Mouse (Mus musculus): Measurements from ENCODE around the gene Smarca4. TPM values are rescaled to one million over a fixed set of nuclear protein-coding genes. Genes with fewer than 3 reads are reported as not detected.
A peak's percentile ranks its signal among the peaks of the same experiment; 100 is the strongest.

Gene Smarca4
- total RNA-seq (2014; rRNA removed; ENCODE audit: low replicate concordance) = 55.9 and 66.0 TPM in 2 replicates
- 22.2 and 22.9 TPM in 2 replicates for polyA plus RNA-seq (2015; fragmentation: Nextera tagmentation; extraction: Ambion mirVana)

- DNase-seq (ENCODE audit: low spot score) (peak; percentile 98), ATAC-seq (ENCODE audit: insufficient read depth, low read depth) (peak; percentile 97)
- Histone ChIP-seq H3K36me3 (replicated peaks; ENCODE audit: control insufficient read depth, insufficient read depth, low read length) (no peaks in the 10 kb centered on the region), H3K9me3 (replicated peaks; ENCODE audit: control insufficient read depth, low read length) (no peaks in the 10 kb centered on the region), H3K27ac (ENCODE audit: low read depth) (peak within 1 kb of the TSS; percentile 93), H3K27me3 (ENCODE audit: control insufficient read depth, insufficient read depth, low read length) (no peaks in the 10 kb centered on the region), H3K4me1 (ENCODE audit: control insufficient read depth, insufficient read depth) (peaks cover 14% of the 10 kb centered on the region), H3K9ac (replicated peaks; ENCODE audit: low read depth, low read length) (peak within 1 kb of the TSS; percentile 87), H3K4me3 (ENCODE audit: low read depth, low read length) (peak within 1 kb of the TSS; percentile 74), H3K4me2 (ENCODE audit: low read depth, low read length) (peak within 1 kb of the TSS; percentile 70)
- under 1% methylated on average over 43 of the region's 45 CpGs for WGBS
- TF ChIP-seq EP300 (IDR thresholded peaks at IDR 0.05; ENCODE audit: low read depth) = no peak
- no peak for TF ChIP-seq CTCF (IDR thresholded peaks at IDR 0.05; ENCODE audit: low read depth)
Measured at GRCm38 (mm10) chr9:21615617-21616231, at the start of gene Smarca4. TSS of gene Smarca4 (plus strand) at chr9:21616169.

GRCm38 (mm10) chr9:21566538-21566937 is 49.4 kb upstream of the Smarca4 start:
- H3K9me3 ChIP-seq (replicated peaks; ENCODE audit: control insufficient read depth, low read length) = no peaks in the 10 kb centered on the region
- 94% methylated on average over 1 of the region's 1 CpGs for WGBS
- no peaks in the 10 kb centered on the region for H3K27me3 ChIP-seq (ENCODE audit: control insufficient read depth, insufficient read depth, low read length)
- peaks cover 6% of the 10 kb centered on the region; the same call in 1 of the 2 replicates for H3K4me1 ChIP-seq (ENCODE audit: control insufficient read depth, insufficient read depth)
- ATAC-seq (ENCODE audit: insufficient read depth, low read depth) = no peak
- no peak overlapping the region for H3K9ac ChIP-seq (replicated peaks; ENCODE audit: low read depth, low read length)
- no peak overlapping the region for H3K27ac ChIP-seq (ENCODE audit: low read depth)
- H3K4me2 ChIP-seq (ENCODE audit: low read depth, low read length) = no peak overlapping the region
- no peak overlapping the region for H3K4me3 ChIP-seq (ENCODE audit: low read depth, low read length)
- H3K36me3 ChIP-seq (replicated peaks; ENCODE audit: control insufficient read depth, insufficient read depth, low read length) = peaks cover 26% of the 10 kb centered on the region
- TF ChIP-seq CTCF (IDR thresholded peaks at IDR 0.05; ENCODE audit: low read depth) (no peak), EP300 (IDR thresholded peaks at IDR 0.05; ENCODE audit: low read depth) (no peak)
- no peak for DNase-seq (ENCODE audit: low spot score)

GRCm38 (mm10) chr9:21567051-21567450 is 48.9 kb upstream of the Smarca4 start:
- TF ChIP-seq EP300 (IDR thresholded peaks at IDR 0.05; ENCODE audit: low read depth) (no peak), CTCF (IDR thresholded peaks at IDR 0.05; ENCODE audit: low read depth) (no peak)
- no peak overlapping the region for H3K4me3 ChIP-seq (ENCODE audit: low read depth, low read length)
- WGBS = 72% methylated on average over 2 of the region's 2 CpGs

GRCm38 (mm10) chr9:21568657-21569255 is 47.2 kb upstream of the Smarca4 start:
- H3K9ac ChIP-seq (replicated peaks; ENCODE audit: low read depth, low read length) = no peak overlapping the region
- TF ChIP-seq CTCF (IDR thresholded peaks at IDR 0.05; ENCODE audit: low read depth) (no peak), EP300 (IDR thresholded peaks at IDR 0.05; ENCODE audit: low read depth) (no peak)
- no peaks in the 10 kb centered on the region for H3K27me3 ChIP-seq (ENCODE audit: control insufficient read depth, insufficient read depth, low read length)
- no peak overlapping the region for H3K4me3 ChIP-seq (ENCODE audit: low read depth, low read length)
- H3K36me3 ChIP-seq (replicated peaks; ENCODE audit: control insufficient read depth, insufficient read depth, low read length) = peaks cover 42% of the 10 kb centered on the region
- H3K9me3 ChIP-seq (replicated peaks; ENCODE audit: control insufficient read depth, low read length) = no peaks in the 10 kb centered on the region
- 86% methylated on average over 8 of the region's 8 CpGs for WGBS
- DNase-seq (ENCODE audit: low spot score) (no peak), ATAC-seq (ENCODE audit: insufficient read depth, low read depth) (no peak)
- H3K4me1 ChIP-seq (ENCODE audit: control insufficient read depth, insufficient read depth) = peaks cover 6% of the 10 kb centered on the region; the same call in 1 of the 2 replicates
- no peak overlapping the region for H3K27ac ChIP-seq (ENCODE audit: low read depth)
- no peak overlapping the region for H3K4me2 ChIP-seq (ENCODE audit: low read depth, low read length)

More at GRCm38 (mm10) chr9:21567051-21567450, 48.9 kb upstream of the Smarca4 start:
- peaks cover 29% of the 10 kb centered on the region for H3K36me3 ChIP-seq (replicated peaks; ENCODE audit: control insufficient read depth, insufficient read depth, low read length)
- peaks cover 6% of the 10 kb centered on the region; the same call in 1 of the 2 replicates for H3K4me1 ChIP-seq (ENCODE audit: control insufficient read depth, insufficient read depth)
- no peak overlapping the region for H3K27ac ChIP-seq (ENCODE audit: low read depth)
- DNase-seq (ENCODE audit: low spot score) = no peak
- no peak overlapping the region for H3K4me2 ChIP-seq (ENCODE audit: low read depth, low read length)
- ATAC-seq (ENCODE audit: insufficient read depth, low read depth) = no peak
- H3K27me3 ChIP-seq (ENCODE audit: control insufficient read depth, insufficient read depth, low read length) = no peaks in the 10 kb centered on the region
- H3K9me3 ChIP-seq (replicated peaks; ENCODE audit: control insufficient read depth, low read length) = no peaks in the 10 kb centered on the region
- H3K9ac ChIP-seq (replicated peaks; ENCODE audit: low read depth, low read length) = no peak overlapping the region

GRCm38 (mm10) chr9:21574012-21574801 is 41.8 kb upstream of the Smarca4 start:
- Histone ChIP-seq H3K9ac (replicated peaks; ENCODE audit: low read depth, low read length) (no peak overlapping the region), H3K4me2 (ENCODE audit: low read depth, low read length) (no peak overlapping the region), H3K27me3 (ENCODE audit: control insufficient read depth, insufficient read depth, low read length) (no peaks in the 10 kb centered on the region), H3K4me1 (ENCODE audit: control insufficient read depth, insufficient read depth) (no peaks in the 10 kb centered on the region), H3K9me3 (replicated peaks; ENCODE audit: control insufficient read depth, low read length) (no peaks in the 10 kb centered on the region), H3K27ac (ENCODE audit: low read depth) (no peak overlapping the region), H3K4me3 (ENCODE audit: low read depth, low read length) (no peak overlapping the region), H3K36me3 (replicated peaks; ENCODE audit: control insufficient read depth, insufficient read depth, low read length) (peaks cover 91% of the 10 kb centered on the region)
- ATAC-seq (ENCODE audit: insufficient read depth, low read depth) (0 out of 2 replicates have a peak, but pooled peaks have one; percentile 11), DNase-seq (ENCODE audit: low spot score) (no peak)
- TF ChIP-seq EP300 (IDR thresholded peaks at IDR 0.05; ENCODE audit: low read depth) (no peak), CTCF (IDR thresholded peaks at IDR 0.05; ENCODE audit: low read depth) (no peak)
- 88% methylated on average over 8 of the region's 8 CpGs for WGBS
